Mouse (Mus musculus): ENCODE data around the gene Ccdc106. TPM values are rescaled to one million over a fixed set of nuclear protein-coding genes. Genes with fewer than 3 reads are reported as not detected.

The Ccdc106 gene
- 1.5 and 1.7 TPM in 2 replicates for polyA plus RNA-seq (2016; fragmentation: Nextera tagmentation; extraction: Ambion mirVana)

- peak; percentile 92 for ATAC-seq (ENCODE audit: insufficient number of reproducible peaks, low FRiP score)
- under 1% methylated on average over 49 of the region's 49 CpGs for WGBS
- Histone ChIP-seq H3K9ac (peak within 1 kb of the TSS; percentile 97), H3K36me3 (peaks cover 44% of the 10 kb centered on the region), H3K4me2 (peak within 1 kb of the TSS; percentile 90), H3K4me3 (peak within 1 kb of the TSS; percentile 95), H3K4me1 (replicated peaks) (peaks cover 13% of the 10 kb centered on the region), H3K27ac (ENCODE audit: poor library complexity, severe bottlenecking) (peak within 1 kb of the TSS; percentile 97), H3K9me3 (replicated peaks) (no peaks in the 10 kb centered on the region), H3K27me3 (replicated peaks) (no peaks in the 10 kb centered on the region)
Observed at GRCm38 (mm10) chr7:5020000-5020681, at the start of gene Ccdc106, which contains the start of gene Zfp865. Ccdc106 (plus strand) TSS chr7:5020553. Zfp865 (plus strand) TSS chr7:5020376.

GRCm38 (mm10) chr7:4971068-4971467, 49.3 kb upstream of the Ccdc106 start, which contains the start of gene Sbk3:
Sbk3 (minus strand) TSS chr7:4971168.
- no peak for ATAC-seq (ENCODE audit: insufficient number of reproducible peaks, low FRiP score)
- H3K27me3 ChIP-seq (replicated peaks): no peaks in the 10 kb centered on the region
- 29% methylated on average over 6 of the region's 6 CpGs for WGBS
- no peaks in the 10 kb centered on the region for H3K36me3 ChIP-seq
- 0 out of 2 replicates have a peak within 1 kb of the TSS, but pooled peaks have one; percentile 14 for H3K27ac ChIP-seq (ENCODE audit: poor library complexity, severe bottlenecking)
- H3K9ac ChIP-seq: no peak within 1 kb of the TSS; the same call in 1 of the 2 replicates
- H3K9me3 ChIP-seq (replicated peaks): no peaks in the 10 kb centered on the region
- H3K4me3 ChIP-seq: no peak within 1 kb of the TSS
- H3K4me1 ChIP-seq (replicated peaks): peaks cover 12% of the 10 kb centered on the region
- H3K4me2 ChIP-seq: no peak within 1 kb of the TSS

- H3K9me3 ChIP-seq (replicated peaks): no peaks in the 10 kb centered on the region
- H3K4me2 ChIP-seq: no peak overlapping the region
- ATAC-seq (ENCODE audit: insufficient number of reproducible peaks, low FRiP score): no peak
- 11% methylated on average over 7 of the region's 7 CpGs for WGBS
- H3K36me3 ChIP-seq: no peaks in the 10 kb centered on the region
- H3K4me1 ChIP-seq (replicated peaks): peaks cover 12% of the 10 kb centered on the region
- no peaks in the 10 kb centered on the region for H3K27me3 ChIP-seq (replicated peaks)
- no peak overlapping the region for H3K9ac ChIP-seq
- 0 out of 2 replicates have a peak overlapping the region, but pooled peaks have one; percentile 14 for H3K27ac ChIP-seq (ENCODE audit: poor library complexity, severe bottlenecking)
- no peak overlapping the region for H3K4me3 ChIP-seq
Observed at GRCm38 (mm10) chr7:4971710-4972109, 48.6 kb upstream of the Ccdc106 start.

- H3K36me3 ChIP-seq: no peaks in the 10 kb centered on the region
- H3K9me3 ChIP-seq (replicated peaks): no peaks in the 10 kb centered on the region
- H3K9ac ChIP-seq: no peak overlapping the region
- peaks cover 12% of the 10 kb centered on the region for H3K4me1 ChIP-seq (replicated peaks)
- ATAC-seq (ENCODE audit: insufficient number of reproducible peaks, low FRiP score): peak; percentile 74
- H3K4me2 ChIP-seq: no peak overlapping the region
- H3K27me3 ChIP-seq (replicated peaks): no peaks in the 10 kb centered on the region
- no peak overlapping the region for H3K4me3 ChIP-seq
- 42% methylated on average over 18 of the region's 18 CpGs for WGBS
- H3K27ac ChIP-seq (ENCODE audit: poor library complexity, severe bottlenecking): 0 out of 2 replicates have a peak overlapping the region, but pooled peaks have one; percentile 41
Observed at GRCm38 (mm10) chr7:4972321-4973047, 47.9 kb upstream of the Ccdc106 start.

GRCm38 (mm10) chr7:4975455-4975854, 44.9 kb upstream of the Ccdc106 start:
- H3K27me3 ChIP-seq (replicated peaks): no peaks in the 10 kb centered on the region
- 43% methylated on average over 4 of the region's 4 CpGs for WGBS
- no peaks in the 10 kb centered on the region for H3K9me3 ChIP-seq (replicated peaks)
- peaks cover 16% of the 10 kb centered on the region for H3K4me1 ChIP-seq (replicated peaks)
- H3K4me2 ChIP-seq: no peak overlapping the region
- no peak for ATAC-seq (ENCODE audit: insufficient number of reproducible peaks, low FRiP score)
- H3K27ac ChIP-seq (ENCODE audit: poor library complexity, severe bottlenecking): no peak overlapping the region
- H3K4me3 ChIP-seq: no peak overlapping the region
- no peak overlapping the region for H3K9ac ChIP-seq
- H3K36me3 ChIP-seq: no peaks in the 10 kb centered on the region

- no peak for ATAC-seq (ENCODE audit: insufficient number of reproducible peaks, low FRiP score)
- Histone ChIP-seq H3K36me3 (no peaks in the 10 kb centered on the region), H3K27me3 (replicated peaks) (no peaks in the 10 kb centered on the region), H3K9me3 (replicated peaks) (no peaks in the 10 kb centered on the region), H3K27ac (ENCODE audit: poor library complexity, severe bottlenecking) (no peak overlapping the region), H3K4me2 (no peak overlapping the region), H3K9ac (no peak overlapping the region), H3K4me3 (no peak overlapping the region), H3K4me1 (replicated peaks) (peaks cover 16% of the 10 kb centered on the region)
- 81% methylated on average over 7 of the region's 7 CpGs for WGBS
Observed at GRCm38 (mm10) chr7:4976832-4977231, 43.5 kb upstream of the Ccdc106 start.

GRCm38 (mm10) chr7:4988250-4988649, 32.1 kb upstream of the Ccdc106 start:
- Histone ChIP-seq H3K27ac (ENCODE audit: poor library complexity, severe bottlenecking) (no peak overlapping the region), H3K27me3 (replicated peaks) (peaks cover 21% of the 10 kb centered on the region), H3K4me1 (replicated peaks) (no peaks in the 10 kb centered on the region), H3K36me3 (peaks cover 23% of the 10 kb centered on the region), H3K9me3 (replicated peaks) (peaks cover 4% of the 10 kb centered on the region; the same call in 1 of the 2 replicates), H3K4me2 (no peak overlapping the region), H3K9ac (no peak overlapping the region), H3K4me3 (no peak overlapping the region)
- ATAC-seq (ENCODE audit: insufficient number of reproducible peaks, low FRiP score): no peak
- WGBS: 27% methylated on average over 2 of the region's 2 CpGs

GRCm38 (mm10) chr7:4993347-4993998, 26.9 kb upstream of the Ccdc106 start:
- 25% methylated on average over 54 of the region's 55 CpGs for WGBS
- Histone ChIP-seq H3K9me3 (replicated peaks) (peaks cover 4% of the 10 kb centered on the region; the same call in 1 of the 2 replicates), H3K27ac (ENCODE audit: poor library complexity, severe bottlenecking) (no peak overlapping the region), H3K9ac (peak overlapping the region; percentile 11), H3K36me3 (peaks cover 36% of the 10 kb centered on the region), H3K27me3 (replicated peaks) (peaks cover 31% of the 10 kb centered on the region), H3K4me1 (replicated peaks) (peaks cover 28% of the 10 kb centered on the region), H3K4me2 (peak overlapping the region; percentile 73), H3K4me3 (peak overlapping the region; percentile 60)
- ATAC-seq (ENCODE audit: insufficient number of reproducible peaks, low FRiP score): no peak

GRCm38 (mm10) chr7:4993999-4994788, 26.2 kb upstream of the Ccdc106 start:
- H3K4me3 ChIP-seq: peak overlapping the region; percentile 60

GRCm38 (mm10) chr7:4995268-4996002, 24.9 kb upstream of the Ccdc106 start:
- H3K9ac ChIP-seq: peak overlapping the region; percentile 79
- no peak; the same call in none of the 2 replicates for ATAC-seq (ENCODE audit: insufficient number of reproducible peaks, low FRiP score)
- H3K4me2 ChIP-seq: peak overlapping the region; percentile 73
- H3K27ac ChIP-seq (ENCODE audit: poor library complexity, severe bottlenecking): 0 out of 2 replicates have a peak overlapping the region, but pooled peaks have one; percentile 68
- 5% methylated on average over 19 of the region's 19 CpGs for WGBS
- H3K4me3 ChIP-seq: peak overlapping the region; percentile 60
- H3K4me1 ChIP-seq (replicated peaks): peaks cover 28% of the 10 kb centered on the region
- peaks cover 31% of the 10 kb centered on the region for H3K27me3 ChIP-seq (replicated peaks)
- peaks cover 35% of the 10 kb centered on the region for H3K36me3 ChIP-seq
- H3K9me3 ChIP-seq (replicated peaks): peaks cover 4% of the 10 kb centered on the region; the same call in 1 of the 2 replicates

More at GRCm38 (mm10) chr7:4993999-4994788, 26.2 kb upstream of the Ccdc106 start:
- WGBS: 35% methylated on average over 58 of the region's 59 CpGs
- peaks cover 31% of the 10 kb centered on the region for H3K27me3 ChIP-seq (replicated peaks)
- H3K9me3 ChIP-seq (replicated peaks): peaks cover 4% of the 10 kb centered on the region; the same call in 1 of the 2 replicates
- H3K4me1 ChIP-seq (replicated peaks): peaks cover 28% of the 10 kb centered on the region
- peak overlapping the region; percentile 73 for H3K4me2 ChIP-seq
- H3K27ac ChIP-seq (ENCODE audit: poor library complexity, severe bottlenecking): no peak overlapping the region
- H3K36me3 ChIP-seq: peaks cover 36% of the 10 kb centered on the region
- no peak for ATAC-seq (ENCODE audit: insufficient number of reproducible peaks, low FRiP score)
- H3K9ac ChIP-seq: peak overlapping the region; percentile 11

Measured in heart, embryonic 12.5 days (tissue).